Comparison of ENCODE assay signal across 18 mouse cellular contexts in genomic region chr11:31801575-31801974, GRCm38 (mm10).
A peak's percentile ranks its signal among the peaks of the same experiment; 100 is the strongest.
DNase-seq lines count a peak whose midpoint lies in the region; ATAC-seq and TF ChIP-seq lines count a peak whose summit lies in the region.
"Had no signal": no experiment of that assay in that cellular context is flagged by ENCODE, and none has a peak within 500 bp of the region (broad histone marks: within the 10 kb centered on the region; RNA-seq: fewer than 3 reads in every experiment).

No protein-coding gene starts in this region.

- TF ChIP-seq CTCF in kidney, postnatal 0 days (IDR thresholded peaks at IDR 0.05; ENCODE audit: low read depth) = no peak

- H3K27ac ChIP-seq in liver, embryonic 12.5 days = peak overlapping the region; percentile 52; the same call in 1 of the 2 replicates
- no peak overlapping the region for H3K27ac ChIP-seq in kidney, postnatal 0 days
- no peak overlapping the region for H3K27ac ChIP-seq in forebrain, embryonic 13.5 days
- H3K27ac ChIP-seq: forebrain, embryonic 12.5 days; heart, embryonic 13.5 days; midbrain, embryonic 15.5 days had no signal

- H3K27me3 ChIP-seq in liver, embryonic 12.5 days (replicated peaks) = no peaks in the 10 kb centered on the region
- H3K27me3 ChIP-seq in kidney, postnatal 0 days (ENCODE audit: insufficient read depth, low read length) = no peaks in the 10 kb centered on the region
- no peaks in the 10 kb centered on the region for H3K27me3 ChIP-seq in forebrain, embryonic 13.5 days
- H3K27me3 ChIP-seq: forebrain, embryonic 12.5 days; heart, embryonic 13.5 days; midbrain, embryonic 15.5 days had no signal

- H3K4me3 ChIP-seq in liver, embryonic 12.5 days = no peak overlapping the region
- H3K4me3 ChIP-seq in kidney, postnatal 0 days (replicated peaks; ENCODE audit: low read depth, low read length) = no peak overlapping the region
- no peak overlapping the region for H3K4me3 ChIP-seq in forebrain, embryonic 13.5 days
- H3K4me3 ChIP-seq: forebrain, embryonic 12.5 days; heart, embryonic 13.5 days; midbrain, embryonic 15.5 days had no signal

- no peak for ATAC-seq in liver, embryonic 12.5 days
- peak; percentile 58 for ATAC-seq in kidney, postnatal 0 days (replicated peaks; ENCODE audit: low FRiP score, low read depth)
- ATAC-seq in forebrain, embryonic 13.5 days = no peak
- ATAC-seq in frontal cortex, adult (ENCODE audit: low TSS enrichment) = no peak
- ATAC-seq: hindbrain, embryonic 16.5 days; midbrain, embryonic 15.5 days had no signal

- WGBS in liver, embryonic 12.5 days (ENCODE audit: insufficient replicate concordance) = 82% methylated on average over 4 of the region's 4 CpGs
- 80% methylated on average over 4 of the region's 4 CpGs for WGBS in kidney, postnatal 0 days
- 84% methylated on average over 4 of the region's 4 CpGs for WGBS in forebrain, embryonic 13.5 days

- no peaks in the 10 kb centered on the region for H3K36me3 ChIP-seq in liver, embryonic 12.5 days
- H3K36me3 ChIP-seq in kidney, postnatal 0 days (ENCODE audit: insufficient read depth, low read length) = no peaks in the 10 kb centered on the region
- H3K36me3 ChIP-seq in forebrain, embryonic 13.5 days (ENCODE audit: poor library complexity, severe bottlenecking) = no peaks in the 10 kb centered on the region
- H3K36me3 ChIP-seq: forebrain, embryonic 12.5 days; heart, embryonic 13.5 days; midbrain, embryonic 15.5 days had no signal

- H3K4me2 ChIP-seq in liver, embryonic 12.5 days = no peak overlapping the region
- H3K4me2 ChIP-seq in kidney, postnatal 0 days (ENCODE audit: low read length) = no peak overlapping the region
- H3K4me2 ChIP-seq in forebrain, embryonic 13.5 days = no peak overlapping the region
- H3K4me2 ChIP-seq: forebrain, embryonic 12.5 days; heart, embryonic 13.5 days; midbrain, embryonic 15.5 days had no signal

- DNase-seq in liver = no peak
- peak; percentile 23 for DNase-seq in urinary bladder, postnatal 14 days (ENCODE audit: low spot score)
- DNase-seq in urinary bladder, postnatal 4 days (ENCODE audit: low spot score in 2 of 2) = no peak
- no peak for DNase-seq in kidney, postnatal 0 days (ENCODE audit: low spot score)
- DNase-seq: cerebellum, adult 11 months; cerebellum, postnatal 14 days; heart, postnatal 4 days; left cerebral cortex, postnatal 4 days; retina, postnatal 1 day; thymus, adult 2 months had no signal

- peaks cover 54% of the 10 kb centered on the region for H3K4me1 ChIP-seq in liver, embryonic 12.5 days
- no peaks in the 10 kb centered on the region; the same call in 1 of the 2 replicates for H3K4me1 ChIP-seq in kidney, postnatal 0 days (replicated peaks; ENCODE audit: insufficient read depth, low read length)
- no peaks in the 10 kb centered on the region for H3K4me1 ChIP-seq in forebrain, embryonic 13.5 days
- H3K4me1 ChIP-seq: forebrain, embryonic 12.5 days; midbrain, embryonic 15.5 days had no signal

- no peak overlapping the region for H3K9ac ChIP-seq in liver, embryonic 12.5 days
- H3K9ac ChIP-seq in kidney, postnatal 0 days (ENCODE audit: low read depth, low read length) = no peak overlapping the region
- H3K9ac ChIP-seq in forebrain, embryonic 13.5 days = no peak overlapping the region
- H3K9ac ChIP-seq: forebrain, embryonic 12.5 days; heart, embryonic 13.5 days; liver, embryonic 14.5 days; midbrain, embryonic 15.5 days had no signal

- peaks cover 4% of the 10 kb centered on the region; the same call in 1 of the 2 replicates for H3K9me3 ChIP-seq in liver, embryonic 12.5 days (replicated peaks)
- no peaks in the 10 kb centered on the region for H3K9me3 ChIP-seq in kidney, postnatal 0 days (replicated peaks; ENCODE audit: low read length)
- H3K9me3 ChIP-seq in forebrain, embryonic 13.5 days (replicated peaks) = no peaks in the 10 kb centered on the region
- H3K9me3 ChIP-seq: forebrain, embryonic 12.5 days; midbrain, embryonic 15.5 days had no signal
